Mouse (Mus musculus) CH12.LX (cell line): Measurements from ENCODE around the gene Ankrd11. TPM values are rescaled to one million over a fixed set of nuclear protein-coding genes. Genes with fewer than 3 reads are reported as not detected.

Source experiments
- DNase-seq: peaks from one replicate; pipeline ENCODE4 v3.0.0-alpha.2; 2013; ENCODE audit errors: extremely low read depth
- H3K27ac ChIP-seq: 2 replicates; pipeline ENCODE4 v1.5.1; 2012; ENCODE audit warnings: low read depth, mild to moderate bottlenecking, control low read depth, moderate library complexity; ENCODE audit not compliant: insufficient read depth
- H3K27me3 ChIP-seq: replicated peaks from 2 replicates; pipeline ENCODE3; 2012; ENCODE audit warnings: inconsistent platforms
- H3K36me3 ChIP-seq, 2 experiments: replicated peaks in 1 of 2; 2 replicates each; pipeline versions ENCODE3 to v1.6.1; 2012; ENCODE audit warnings: inconsistent platforms in 1 of 2, low read length in 1 of 2, mild to moderate bottlenecking in 1 of 2, mixed read lengths in 1 of 2, moderate library complexity in 1 of 2; ENCODE audit not compliant: control insufficient read depth in 1 of 2, insufficient read depth in 1 of 2
- H3K4me1 ChIP-seq, 2 experiments: 2 replicates each; pipeline ENCODE4 v1.6.1; 2012; ENCODE audit warnings: inconsistent platforms in 1 of 2, moderate library complexity in 1 of 2; ENCODE audit not compliant: insufficient read depth in 2 of 2, control insufficient read depth in 1 of 2
- H3K4me2 ChIP-seq: 2 replicates; pipeline ENCODE4 v1.6.1; 2012; ENCODE audit warnings: low read depth, mild to moderate bottlenecking, control low read depth; ENCODE audit not compliant: poor library complexity, insufficient read depth, severe bottlenecking
- H3K4me3 ChIP-seq, 3 experiments: fragments of 150-350 bp in 1 of 3; sonication (generic) in 1 of 3; replicated peaks in 1 of 3; 2 replicates each; pipeline versions ENCODE3 to v1.5.1; 2011 to 2012; ENCODE audit warnings: low read depth in 2 of 3, low read length in 2 of 3, mild to moderate bottlenecking in 2 of 3, moderate library complexity in 2 of 3, control low read depth in 1 of 3, improper control_type of control experiment in 1 of 3, inconsistent platforms in 1 of 3, mixed read lengths in 1 of 3; ENCODE audit not compliant: poor library complexity in 1 of 3
- H3K79me2 ChIP-seq: replicated peaks from 2 replicates; pipeline ENCODE4 v1.6.1; 2012; ENCODE audit warnings: mild to moderate bottlenecking, moderate library complexity; ENCODE audit not compliant: control insufficient read depth, poor library complexity, insufficient read depth, severe bottlenecking; ENCODE audit errors: extremely low read depth
- H3K9ac ChIP-seq: 2 replicates; pipeline ENCODE4 v1.6.1; 2012; ENCODE audit warnings: low read depth, mild to moderate bottlenecking, control low read depth, moderate library complexity; ENCODE audit not compliant: insufficient read depth
- H3K9me3 ChIP-seq: replicated peaks from 2 replicates; pipeline ENCODE3; 2012; ENCODE audit warnings: low read length, inconsistent platforms, mixed read lengths
- IRF4 ChIP-seq: IDR thresholded peaks from 2 replicates; pipeline ENCODE4 v1.6.1; 2014; ENCODE audit warnings: low read depth, mild to moderate bottlenecking, inconsistent platforms, low read length, improper control_type of control experiment
- JUN ChIP-seq: IDR thresholded peaks from 2 replicates; pipeline ENCODE4 v1.6.1; 2011; ENCODE audit warnings: low read depth, mild to moderate bottlenecking, low read length, improper control_type of control experiment, moderate library complexity; ENCODE audit not compliant: insufficient read depth
- KAT2A ChIP-seq: IDR thresholded peaks from 2 replicates; pipeline ENCODE4 v1.6.1; 2012; ENCODE audit warnings: low read length, improper control_type of control experiment, inconsistent platforms; ENCODE audit not compliant: insufficient replicate concordance
- MEF2A ChIP-seq: IDR thresholded peaks from 2 replicates; pipeline ENCODE4 v1.6.1; 2014; ENCODE audit warnings: low read depth, mild to moderate bottlenecking, inconsistent platforms, low read length, improper control_type of control experiment, borderline replicate concordance
- NELFE ChIP-seq: IDR thresholded peaks from 2 replicates; pipeline ENCODE4 v1.6.1; 2011; ENCODE audit warnings: low read depth, low read length, improper control_type of control experiment
- RAD21 ChIP-seq: IDR thresholded peaks from 2 replicates; pipeline ENCODE4 v1.6.1; 2011; ENCODE audit warnings: low read depth, mild to moderate bottlenecking, low read length, improper control_type of control experiment, moderate library complexity
- RCOR1 ChIP-seq: conservative IDR thresholded peaks from 2 replicates; pipeline ENCODE4 v1.6.1; 2012; ENCODE audit warnings: low read depth, mild to moderate bottlenecking, inconsistent platforms, low read length, improper control_type of control experiment
- TCF12 ChIP-seq: IDR thresholded peaks from 2 replicates; pipeline ENCODE4 v1.6.1; 2014; ENCODE audit warnings: low read depth, mild to moderate bottlenecking, inconsistent platforms, low read length, improper control_type of control experiment
- USF2 ChIP-seq: conservative IDR thresholded peaks from 2 replicates; pipeline ENCODE4 v1.6.1; 2011; ENCODE audit warnings: low read depth, low read length, improper control_type of control experiment
- ZMIZ1 ChIP-seq: IDR thresholded peaks from 2 replicates; pipeline ENCODE4 v1.6.1; 2012; ENCODE audit warnings: low read depth, mild to moderate bottlenecking, inconsistent platforms, low read length, improper control_type of control experiment
- ZNF384 ChIP-seq: IDR thresholded peaks from 2 replicates; pipeline ENCODE4 v1.6.1; 2012; ENCODE audit warnings: low read depth, low read length, improper control_type of control experiment, inconsistent platforms
- dilution Hi-C: fragments of 300-500 bp; cut with MboI; formaldehyde crosslinking; loops from 2 replicates; pipeline ENCODE4 v1.14.3; 2020; ENCODE audit warnings: low sequenced_read_pairs; ENCODE audit not compliant: extremely low pct_unique_long_range_greater_than_20kb, extremely low pct_ligation_motif_present
- in situ Hi-C: fragments of 300-500 bp; cut with MboI; formaldehyde crosslinking; loops from 3 replicates; pipeline ENCODE4 v1.14.3; 2019; ENCODE audit warnings: low sequenced_read_pairs, low pct_ligation_motif_present, low pct_unique_long_range_greater_than_20kb, mixed read lengths
- polyA plus RNA-seq: library from polyadenylated mRNA; unstranded; fragments of >175 nt; gene quantifications from 2 replicates; pipeline ENCODE4 v1.2.1, GENCODE M21; 2012; ENCODE audit warnings: low read depth; ENCODE audit not compliant: insufficient read length
- total RNA-seq, 2 experiments: library from RNA; depleted of rRNA; stranded (reverse); fragments of 300-350 nt in 1 of 2; fragments of >200 nt in 1 of 2; gene quantifications; 2 replicates each; pipeline ENCODE4 v1.2.3; 2012 to 2014

Gene Ankrd11
- total and polyA plus RNA-seq, 3 experiments: 37.4 to 74.9 (median 60.7) TPM

DNA sequence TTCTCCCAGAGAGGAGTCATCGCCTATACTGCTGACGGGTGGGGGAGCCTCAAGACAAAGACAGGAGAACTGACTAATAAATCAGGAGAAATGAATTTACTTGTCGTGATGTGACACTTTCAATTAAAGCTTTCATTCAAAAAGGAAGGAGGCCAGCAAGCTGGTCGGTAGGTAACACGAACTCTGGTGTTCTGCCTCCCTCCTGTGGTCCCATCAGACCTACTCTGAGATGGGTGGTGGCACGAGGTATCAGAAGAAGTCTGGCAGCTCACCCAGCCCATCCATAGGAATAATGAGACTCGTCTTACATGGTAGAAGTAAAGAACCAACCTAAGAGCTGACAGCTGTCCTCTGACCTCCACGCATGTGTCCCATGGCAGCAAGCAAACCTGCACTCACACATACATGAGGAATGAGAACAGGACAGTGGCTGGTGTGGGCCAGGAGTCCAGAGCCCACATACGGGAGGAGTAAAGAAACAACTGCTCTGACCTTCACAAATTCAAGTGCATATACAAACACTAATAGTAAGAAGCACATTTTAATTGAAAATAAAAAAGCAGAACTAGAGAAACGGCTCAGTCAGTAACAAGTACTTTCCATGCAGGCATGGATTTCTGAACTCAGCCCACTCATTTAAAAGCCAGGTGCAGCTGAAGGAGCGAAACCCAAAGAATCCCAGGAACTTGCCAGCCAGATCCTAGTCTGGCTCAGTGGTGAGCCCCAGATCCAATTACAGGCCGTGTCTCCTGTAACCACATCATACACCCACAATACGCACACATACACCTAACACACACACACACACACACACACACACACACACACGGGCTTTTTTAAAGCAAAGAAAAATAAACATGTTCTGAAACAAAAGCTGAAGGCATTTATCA is 37.8 kb downstream of the Ankrd11 start:
- no peak overlapping the region for H3K27ac ChIP-seq
- TF ChIP-seq RCOR1: no peak
- no peak for TF ChIP-seq NELFE
- TF ChIP-seq IRF4: no peak
- no peak for TF ChIP-seq MEF2A
- no peak for TF ChIP-seq JUN
- no peak for TF ChIP-seq USF2
- no peak for TF ChIP-seq ZMIZ1
- TF ChIP-seq, all 38 proteins: peak for 0
- Histone ChIP-seq H3K4me3 (no peak overlapping the region), H3K9ac (no peak overlapping the region), H3K27me3 (no peaks in the 10 kb centered on the region), H3K4me1 (peaks cover 2 to 82% of the 10 kb centered on the region in 2 experiments; a peak in 3 of 4 replicates), H3K36me3 (peaks cover 0 to 34% of the 10 kb centered on the region in 2 experiments), H3K4me2 (no peak overlapping the region), H3K79me2 (peaks cover 93% of the 10 kb centered on the region), H3K9me3 (no peaks in the 10 kb centered on the region)
- dilution Hi-C loops (no loop called here), in situ Hi-C loops (no loop called here)
- DNase-seq: no peak

DNA sequence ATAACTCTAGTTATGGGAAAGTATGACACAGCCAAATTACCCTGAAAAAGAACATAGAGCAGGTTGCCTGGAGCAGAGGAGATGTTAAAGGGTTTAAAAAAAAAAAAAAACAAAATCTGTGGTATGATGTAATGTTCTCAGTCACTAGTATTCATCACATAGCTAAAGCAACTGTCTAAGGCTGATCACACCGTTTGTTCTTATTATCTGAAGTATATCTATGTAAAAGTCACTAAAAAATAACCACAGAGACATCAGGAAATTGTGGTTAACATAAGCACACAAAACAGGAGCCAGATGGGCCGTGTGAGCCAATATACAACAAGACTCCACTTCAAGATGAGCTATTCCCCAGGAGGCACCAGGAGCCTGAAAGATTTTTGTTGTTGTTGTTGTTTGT is 41.8 kb downstream of the Ankrd11 start:
- Histone ChIP-seq H3K4me2 (no peak overlapping the region), H3K9ac (no peak overlapping the region), H3K27ac (no peak overlapping the region), H3K36me3 (peaks cover 0 to 27% of the 10 kb centered on the region in 2 experiments), H3K79me2 (peaks cover 94% of the 10 kb centered on the region), H3K4me3 (no peak overlapping the region), H3K4me1 (peaks cover 2 to 49% of the 10 kb centered on the region in 2 experiments; a peak in 3 of 4 replicates)
- in situ Hi-C loops: no loop called here
- no peak for DNase-seq
- TF ChIP-seq ZNF384 (peak; percentile 62), KAT2A (no peak), TCF12 (no peak), JUN (no peak), ZMIZ1 (no peak), RAD21 (no peak), MEF2A (no peak)
- TF ChIP-seq, all 38 proteins: peak for 1
- dilution Hi-C loops: no loop called here
- Histone ChIP-seq H3K27me3 (no peaks in the 10 kb centered on the region), H3K9me3 (no peaks in the 10 kb centered on the region)
